Mouse (Mus musculus) intestine, embryonic 14.5 days (tissue): Measurements from ENCODE around the gene Plcb4. TPM values are rescaled to one million over a fixed set of nuclear protein-coding genes. Genes with fewer than 3 reads are reported as not detected.
"Not testable (repeated sequence)": the region's sequence is repeated elsewhere in the genome, so short reads cannot be mapped to it uniquely, and the experiment has no call there.

Experiments
- ATAC-seq: fragments of 200-750 bp; cut with Nextera tagmentation; replicated peaks from 2 replicates; pipeline ENCODE4 v1.8.0; 2017; ENCODE audit warnings: low read depth, moderate number of reproducible peaks, moderate TSS enrichment, moderate library complexity; ENCODE audit not compliant: low FRiP score, low TSS enrichment
- DNase-seq: peaks from one replicate; pipeline ENCODE4 v3.0.0-alpha.2; 2018; ENCODE audit warnings: low spot score
- H3K27ac ChIP-seq: fragments of 300-500 bp; sonication (generic); 2 replicates; pipeline ENCODE4 v1.5.1; 2014; ENCODE audit warnings: low read depth, mild to moderate bottlenecking, control low read depth
- H3K27me3 ChIP-seq: fragments of 300-500 bp; sonication (generic); replicated peaks from 2 replicates; pipeline ENCODE4 v1.6.1; 2014; ENCODE audit warnings: low read length, control low read depth; ENCODE audit not compliant: control insufficient read depth, insufficient read depth
- H3K36me3 ChIP-seq: fragments of 300-500 bp; sonication (generic); 2 replicates; pipeline ENCODE4 v1.6.1; 2014; ENCODE audit warnings: low read length, control low read depth; ENCODE audit not compliant: control insufficient read depth, insufficient read depth
- H3K4me1 ChIP-seq: fragments of 300-500 bp; sonication (generic); replicated peaks from 2 replicates; pipeline ENCODE4 v1.6.1; 2014; ENCODE audit warnings: low read length, control low read depth, mixed read lengths; ENCODE audit not compliant: control insufficient read depth, insufficient read depth
- H3K4me2 ChIP-seq: fragments of 300-500 bp; sonication (generic); 2 replicates; pipeline ENCODE4 v1.6.1; 2014; ENCODE audit warnings: low read length
- H3K4me3 ChIP-seq: fragments of 300-500 bp; sonication (generic); 2 replicates; pipeline ENCODE4 v1.5.1; 2014; ENCODE audit warnings: low read depth, low read length, control low read depth, mixed read lengths
- H3K9ac ChIP-seq: fragments of 300-500 bp; sonication (generic); 2 replicates; pipeline ENCODE4 v1.6.1; 2014; ENCODE audit warnings: mild to moderate bottlenecking, low read length
- H3K9me3 ChIP-seq: fragments of 300-500 bp; sonication (generic); 2 replicates; pipeline ENCODE4 v1.6.1; 2016; ENCODE audit warnings: low read length, control low read depth; ENCODE audit not compliant: control insufficient read depth
- WGBS: fragments of 180-500 bp; shearing (Covaris S2); extraction: QIAGEN DNeasy Blood & Tissue Kit; methylation state at CpG from one replicate; pipeline ENCODE4 v1.1.7; 2014; 5-methylcytosine and 5-hydroxymethylcytosine counted together
- polyA plus RNA-seq: library from polyadenylated mRNA; unstranded; fragments of >200 nt; fragmentation: Nextera tagmentation; extraction: Ambion mirVana; gene quantifications from 2 replicates; pipeline ENCODE4 v1.2.1, GENCODE M21; 2014

Plcb4 gene
- polyA plus RNA-seq, 1 experiment from 2014 or later = 19.4 TPM

DNA sequence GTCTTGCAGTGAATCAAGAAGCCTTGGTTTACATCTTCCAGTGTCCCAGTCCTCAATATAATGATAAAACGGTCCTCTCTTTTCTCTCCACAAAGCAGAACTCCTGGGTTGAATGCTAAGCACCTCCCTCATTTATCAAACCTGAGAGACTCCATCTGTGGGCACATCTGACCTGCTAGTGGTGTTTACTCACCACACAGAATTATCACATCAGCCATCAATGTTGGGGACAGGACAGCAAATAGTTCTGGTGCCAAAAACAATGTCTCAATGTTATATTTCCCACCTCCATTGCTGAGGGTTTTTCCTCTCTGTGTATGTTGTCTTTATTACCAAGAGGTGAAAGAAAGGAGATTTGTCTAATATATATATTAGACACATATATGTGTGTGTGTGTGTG, 321.6 kb downstream of the Plcb4 start:
- no peak overlapping the region for H3K4me3 ChIP-seq
- H3K4me1 ChIP-seq = no peaks in the 10 kb centered on the region
- no peak overlapping the region for H3K9ac ChIP-seq
- DNase-seq (no peak), ATAC-seq (no peak)
- H3K36me3 ChIP-seq = no peaks in the 10 kb centered on the region
- 40% methylated on average over 1 of the region's 1 CpGs for WGBS
- no peak overlapping the region for H3K4me2 ChIP-seq
- H3K27me3 ChIP-seq = no peaks in the 10 kb centered on the region
- H3K9me3 ChIP-seq = no peaks in the 10 kb centered on the region
- H3K27ac ChIP-seq = no peak overlapping the region

DNA sequence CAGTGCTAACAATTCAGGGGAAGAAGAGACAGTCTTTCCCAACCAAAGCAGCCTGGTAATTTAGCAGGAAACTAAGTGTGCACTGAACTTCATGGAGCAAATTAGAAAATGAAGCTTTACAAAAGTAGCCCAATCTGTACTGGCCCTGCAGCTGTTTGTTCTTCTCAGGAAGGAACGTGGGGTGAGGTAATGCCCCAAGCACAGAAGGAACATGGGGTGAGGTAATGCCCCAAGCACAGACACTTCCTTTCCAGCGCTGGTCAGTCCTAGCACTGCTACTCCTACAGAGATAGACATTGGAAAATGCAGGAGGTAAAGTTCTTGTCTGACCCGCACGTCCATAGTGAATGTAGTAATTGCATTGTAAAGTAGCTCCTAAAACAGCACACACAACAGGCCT, 325.2 kb downstream of the Plcb4 start:
- no peaks in the 10 kb centered on the region for H3K27me3 ChIP-seq
- H3K9ac ChIP-seq = no peak overlapping the region
- H3K4me2 ChIP-seq = no peak overlapping the region
- H3K36me3 ChIP-seq = no peaks in the 10 kb centered on the region
- H3K4me3 ChIP-seq = no peak overlapping the region
- no peak overlapping the region for H3K27ac ChIP-seq
- no peaks in the 10 kb centered on the region for H3K9me3 ChIP-seq
- DNase-seq (no peak), ATAC-seq (no peak)
- 83% methylated on average over 4 of the region's 4 CpGs for WGBS
- H3K4me1 ChIP-seq = no peaks in the 10 kb centered on the region

DNA sequence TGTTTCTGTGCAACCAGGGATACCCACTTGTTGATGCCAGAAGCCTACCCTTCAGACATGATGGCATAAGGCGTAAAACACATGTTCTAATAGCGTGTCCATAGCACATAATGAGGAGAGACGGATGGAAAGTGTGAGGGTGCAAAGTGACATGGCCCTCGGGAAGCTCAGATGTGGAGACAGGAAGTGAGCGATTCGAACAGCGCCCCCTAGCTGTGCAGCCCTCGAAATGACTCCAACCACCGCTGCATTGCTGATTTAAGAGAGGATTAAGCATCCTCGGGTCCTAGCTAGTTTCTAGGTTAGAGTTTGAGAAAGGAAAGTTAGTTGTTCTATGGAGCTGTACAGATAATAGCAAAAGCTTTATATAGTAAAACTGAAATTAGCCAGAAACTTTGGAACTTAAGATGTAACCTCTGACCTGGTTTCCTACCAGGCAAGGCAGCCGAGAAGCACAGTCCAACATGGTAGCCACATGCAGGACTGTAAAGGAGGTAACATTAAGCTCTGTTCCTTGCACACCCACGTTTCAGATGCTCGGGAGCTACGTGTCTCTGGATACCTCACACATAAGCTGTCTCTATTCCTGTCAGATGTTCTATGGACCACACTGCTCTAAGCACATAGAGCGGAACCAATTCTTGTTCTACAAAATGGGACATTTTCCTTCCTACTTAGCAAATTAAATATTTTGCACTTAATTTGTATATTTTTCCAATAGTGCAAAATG, 326.9 kb downstream of the Plcb4 start:
- H3K27me3 ChIP-seq = no peaks in the 10 kb centered on the region
- no peaks in the 10 kb centered on the region for H3K9me3 ChIP-seq
- no peak overlapping the region for H3K4me3 ChIP-seq
- H3K4me2 ChIP-seq = no peak overlapping the region
- WGBS = 87% methylated on average over 15 of the region's 15 CpGs
- H3K9ac ChIP-seq = no peak overlapping the region
- no peak for ATAC-seq
- no peak for DNase-seq
- H3K36me3 ChIP-seq = no peaks in the 10 kb centered on the region
- H3K4me1 ChIP-seq = no peaks in the 10 kb centered on the region
- no peak overlapping the region for H3K27ac ChIP-seq

DNA sequence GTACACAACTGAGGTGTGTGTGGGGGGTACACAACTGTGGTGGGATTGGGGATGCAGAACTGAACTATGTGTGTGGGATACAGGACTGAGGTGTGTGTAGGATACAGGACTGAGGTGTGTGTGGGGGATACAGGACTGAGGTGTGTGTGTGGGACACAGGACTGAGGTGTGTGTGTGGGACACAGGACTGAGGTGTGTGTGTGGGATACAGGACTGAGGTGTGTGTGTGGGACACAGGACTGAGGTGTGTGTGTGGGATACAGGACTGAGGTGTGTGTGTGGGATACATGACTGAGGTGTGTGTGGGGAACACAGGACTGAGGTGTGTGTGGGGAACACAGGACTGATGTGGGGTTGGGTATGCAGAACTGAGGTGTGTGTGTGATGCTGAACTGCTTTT, 329.7 kb downstream of the Plcb4 start:
- ATAC-seq = not testable (repeated sequence)

DNA sequence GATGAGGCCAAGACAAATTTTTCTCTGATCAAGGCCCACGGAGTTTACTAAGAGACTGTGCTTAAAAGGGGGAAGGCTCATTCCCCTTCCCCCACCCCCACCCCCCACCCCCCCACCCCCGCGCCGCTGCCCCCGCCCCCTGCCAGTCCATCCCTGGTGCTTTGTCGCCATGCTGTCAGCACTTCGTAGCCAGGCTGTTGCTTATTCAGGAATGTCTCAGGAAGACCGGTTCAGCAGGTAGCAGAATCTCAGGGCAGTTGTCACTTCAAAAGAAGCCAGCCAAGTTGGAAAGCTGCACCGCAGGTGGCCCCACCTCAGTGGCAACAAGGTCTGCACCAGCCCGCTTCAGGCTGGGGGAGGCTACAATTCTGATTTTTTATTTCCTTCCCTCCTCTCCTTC, 331.9 kb downstream of the Plcb4 start:
- not testable (repeated sequence) for DNase-seq, H3K9ac ChIP-seq, H3K4me3 ChIP-seq, H3K36me3 ChIP-seq, H3K27me3 ChIP-seq, H3K4me1 ChIP-seq, ATAC-seq, H3K27ac ChIP-seq, H3K9me3 ChIP-seq, H3K4me2 ChIP-seq
- 72% methylated on average over 10 of the region's 10 CpGs for WGBS

More for the DNA sequence above, 329.7 kb downstream of the Plcb4 start:
- H3K4me2 ChIP-seq, H3K27ac ChIP-seq, DNase-seq, H3K4me3 ChIP-seq, H3K36me3 ChIP-seq, H3K27me3 ChIP-seq, H3K9ac ChIP-seq, H3K9me3 ChIP-seq, H3K4me1 ChIP-seq: not testable (repeated sequence)

DNA sequence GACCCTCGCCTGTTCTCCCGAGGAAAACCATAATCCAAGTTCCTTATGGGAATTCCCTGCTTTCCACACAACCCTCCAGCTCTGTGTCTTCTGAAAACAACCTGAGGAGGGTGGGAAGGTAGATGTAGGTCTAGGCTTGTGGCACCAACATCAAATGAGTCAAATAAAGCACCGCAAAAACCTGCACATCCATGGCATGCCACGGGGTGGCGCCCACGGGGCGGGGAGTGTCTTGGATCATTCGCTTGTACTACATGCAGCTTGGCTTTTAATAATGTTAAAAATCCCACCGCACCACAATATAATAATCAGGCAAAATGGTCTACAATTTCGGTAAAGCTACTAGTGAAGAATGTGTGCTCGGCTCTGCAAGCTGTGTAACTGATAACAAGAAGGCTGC, 334.5 kb downstream of the Plcb4 start:
- Histone ChIP-seq H3K36me3 (no peaks in the 10 kb centered on the region), H3K9ac (no peak overlapping the region), H3K27ac (no peak overlapping the region), H3K4me1 (no peaks in the 10 kb centered on the region), H3K4me2 (no peak overlapping the region), H3K9me3 (no peaks in the 10 kb centered on the region), H3K27me3 (no peaks in the 10 kb centered on the region), H3K4me3 (no peak overlapping the region)
- 79% methylated on average over 11 of the region's 11 CpGs for WGBS
- ATAC-seq (no peak), DNase-seq (no peak)

DNA sequence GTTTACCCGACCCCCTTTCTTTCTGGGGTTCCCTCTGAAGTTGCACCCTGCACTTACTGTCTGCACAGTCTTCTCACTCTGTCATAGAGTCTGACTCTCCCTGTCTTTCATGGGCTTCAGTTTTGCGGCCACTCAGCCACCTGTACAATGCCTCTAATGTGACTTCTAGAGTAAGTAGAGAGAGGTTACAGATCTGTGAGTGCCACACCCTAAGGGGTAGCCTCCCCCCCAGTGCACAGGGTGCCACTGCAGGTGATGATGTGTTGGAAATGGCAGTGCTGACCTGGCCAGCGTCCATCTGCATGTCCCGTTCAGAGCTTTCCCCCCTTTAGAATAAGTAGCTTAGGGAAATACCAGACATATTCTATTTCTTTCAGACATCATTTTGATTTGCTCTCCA, 336.4 kb downstream of the Plcb4 start:
- H3K4me2 ChIP-seq = no peak overlapping the region
- no peak overlapping the region for H3K27ac ChIP-seq
- no peaks in the 10 kb centered on the region for H3K27me3 ChIP-seq
- DNase-seq (no peak), ATAC-seq (no peak)
- no peak overlapping the region for H3K4me3 ChIP-seq
- H3K9me3 ChIP-seq = no peaks in the 10 kb centered on the region
- 84% methylated on average over 4 of the region's 4 CpGs for WGBS
- no peaks in the 10 kb centered on the region for H3K4me1 ChIP-seq
- no peak overlapping the region for H3K9ac ChIP-seq
- no peaks in the 10 kb centered on the region for H3K36me3 ChIP-seq

DNA sequence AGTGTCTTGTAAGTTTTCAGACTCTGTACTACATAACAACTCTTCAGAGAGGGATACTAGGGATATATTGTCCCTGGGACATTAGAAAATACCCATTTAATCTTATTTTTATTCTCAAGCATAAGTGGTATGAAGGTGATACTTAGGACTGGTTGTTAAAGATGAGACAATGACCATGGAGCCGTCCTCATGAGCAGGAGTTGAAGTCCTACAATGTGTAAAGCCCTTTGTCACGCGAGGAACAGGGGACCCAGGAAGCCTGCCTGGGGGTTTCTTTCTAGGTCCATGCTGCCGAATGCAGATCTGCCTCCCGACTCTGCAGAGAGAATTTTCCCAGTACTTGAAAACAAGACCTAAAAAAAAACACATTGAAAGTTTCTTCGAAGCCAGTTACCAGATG, 338.1 kb downstream of the Plcb4 start:
- Histone ChIP-seq H3K4me1 (no peaks in the 10 kb centered on the region), H3K27ac (no peak overlapping the region), H3K9ac (no peak overlapping the region), H3K27me3 (no peaks in the 10 kb centered on the region), H3K4me3 (no peak overlapping the region), H3K4me2 (no peak overlapping the region), H3K9me3 (no peaks in the 10 kb centered on the region), H3K36me3 (no peaks in the 10 kb centered on the region)
- ATAC-seq (no peak), DNase-seq (no peak)
- WGBS = 85% methylated on average over 6 of the region's 6 CpGs

DNA sequence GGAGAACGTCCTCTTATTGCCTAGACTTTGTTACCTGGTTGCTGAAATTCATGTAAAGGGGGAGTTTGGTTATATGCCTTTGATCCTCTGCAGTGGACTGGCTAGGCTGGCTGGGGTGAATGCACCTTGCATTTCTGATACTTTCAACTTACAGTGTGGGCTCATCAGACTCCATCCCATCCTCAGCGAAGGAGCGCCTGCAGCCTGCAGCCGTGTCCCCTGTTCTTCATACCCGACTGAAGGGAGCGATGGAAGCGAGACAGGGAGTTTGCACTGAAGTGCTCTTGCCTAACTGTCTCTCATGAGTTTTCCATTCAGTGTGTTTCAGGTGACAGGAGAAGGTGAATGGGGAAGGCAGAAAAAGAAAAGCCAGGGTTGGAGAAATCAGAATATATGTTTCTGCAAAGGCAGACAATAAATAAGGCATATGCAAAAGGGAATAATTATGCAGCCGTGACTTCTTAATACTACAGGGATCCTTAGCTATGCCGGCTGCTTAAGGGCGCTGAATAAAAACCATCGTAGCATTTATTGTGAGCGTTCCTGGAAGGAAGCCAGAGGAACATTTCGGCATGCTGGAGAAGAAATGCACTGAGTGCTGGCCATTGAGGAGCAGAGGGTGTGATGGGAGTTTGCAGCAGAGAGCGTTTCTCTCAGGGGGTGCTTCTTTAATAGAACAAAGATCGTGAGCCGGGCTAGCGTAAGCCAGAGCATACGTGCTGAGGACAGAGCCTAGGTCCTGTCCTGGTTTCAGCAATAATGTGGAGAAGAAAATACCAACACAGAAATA, 338.7 kb downstream of the Plcb4 start:
- no peak for ATAC-seq
- WGBS = 82% methylated on average over 18 of the region's 18 CpGs
- no peak overlapping the region for H3K4me2 ChIP-seq
- DNase-seq = no peak
- H3K27ac ChIP-seq = no peak overlapping the region
- H3K9ac ChIP-seq = no peak overlapping the region
- H3K9me3 ChIP-seq = no peaks in the 10 kb centered on the region
- H3K27me3 ChIP-seq = no peaks in the 10 kb centered on the region
- no peak overlapping the region for H3K4me3 ChIP-seq
- no peaks in the 10 kb centered on the region for H3K36me3 ChIP-seq
- H3K4me1 ChIP-seq = no peaks in the 10 kb centered on the region
